Mouse (Mus musculus) embryo, embryonic 11 days (tissue): ENCODE data around the gene Gm43720.

Experiments used
- DNase-seq: peaks from one replicate; pipeline ENCODE4 v3.0.0-alpha.2; 2015

Gene Gm43720

DNA sequence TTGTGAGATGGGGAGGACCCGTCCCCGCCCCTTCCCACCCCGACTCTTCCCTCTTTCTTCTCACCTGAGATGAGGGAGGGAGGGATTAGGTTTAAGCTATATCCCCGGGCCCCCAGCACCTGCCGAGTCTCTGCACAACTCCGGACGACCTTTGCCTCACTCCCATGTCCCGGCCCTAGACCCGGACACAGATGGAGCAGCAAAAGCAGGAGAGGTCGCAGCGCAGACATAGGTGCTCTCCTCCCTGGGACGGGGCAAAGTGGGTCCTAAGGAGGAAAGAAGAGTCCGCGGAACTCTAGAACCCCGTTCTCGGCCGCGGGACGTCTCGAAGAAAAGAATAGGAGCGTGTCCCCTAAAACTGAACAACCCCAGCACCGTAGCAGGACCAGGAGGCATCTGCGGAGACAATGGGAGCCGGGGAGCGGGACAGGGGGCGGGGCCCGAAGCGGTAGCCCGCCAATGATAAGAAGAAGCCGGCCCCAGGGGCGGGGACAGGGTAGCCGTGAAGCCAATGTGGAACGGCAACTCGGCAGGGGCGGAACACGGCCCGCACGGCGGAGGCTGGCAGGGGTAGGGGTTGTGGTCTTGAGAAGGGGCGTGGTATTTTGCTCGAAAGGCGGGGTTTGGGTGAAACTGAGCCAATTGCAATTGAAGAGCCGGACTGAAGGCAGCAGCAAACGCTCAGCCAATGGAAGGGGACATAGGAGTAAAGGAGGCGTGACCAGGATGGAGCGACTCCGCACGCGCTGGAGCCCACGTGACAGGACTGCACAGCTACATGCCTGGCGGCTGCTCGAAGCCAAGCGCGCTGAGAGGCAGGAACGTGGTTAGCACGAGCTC lies at the start of gene Gm43720, which contains the start of the genes Gpc2 and Stag3:
Gene Gm43720 (minus strand): TSS at position 374 of the 840 bp plus-strand sequence.
Gene Gpc2 (minus strand): TSS at position 421 of the 840 bp plus-strand sequence.
Gene Stag3 (plus strand): TSS at position 656 of the 840 bp plus-strand sequence.
- DNase-seq = peak; percentile 99

- no peak for DNase-seq
Measured at GRCm38 (mm10) chr5:138312795-138313194, 33.0 kb upstream of the Gm43720 start.

GRCm38 (mm10) chr5:138299613-138300012 lies 19.9 kb upstream of the Gm43720 start:
- no peak for DNase-seq

GRCm38 (mm10) chr5:138294158-138294557 lies 14.4 kb upstream of the Gm43720 start:
- DNase-seq = no peak

DNA sequence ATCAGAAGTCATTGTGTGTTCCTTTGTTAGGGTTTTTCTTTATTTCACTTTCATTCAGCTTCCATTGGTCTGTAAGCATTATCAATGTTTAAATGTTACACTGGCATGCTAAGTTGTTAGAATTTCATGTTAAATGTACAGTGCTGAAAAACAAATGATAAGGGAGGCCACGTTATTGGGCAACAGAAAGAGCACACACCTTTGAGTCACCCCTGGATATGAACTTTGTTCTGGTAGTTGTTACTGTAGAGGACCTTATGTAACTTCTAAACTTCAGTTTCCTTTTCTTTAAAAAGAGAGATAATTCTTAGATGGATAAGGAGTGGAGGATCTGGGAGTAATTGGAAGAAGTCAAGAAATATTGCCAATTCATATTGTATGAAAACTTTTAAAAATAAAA lies 11.9 kb upstream of the Gm43720 start:
- DNase-seq = no peak

- no peak for DNase-seq
Measured at GRCm38 (mm10) chr5:138287861-138288260, 8.1 kb upstream of the Gm43720 start.

DNA sequence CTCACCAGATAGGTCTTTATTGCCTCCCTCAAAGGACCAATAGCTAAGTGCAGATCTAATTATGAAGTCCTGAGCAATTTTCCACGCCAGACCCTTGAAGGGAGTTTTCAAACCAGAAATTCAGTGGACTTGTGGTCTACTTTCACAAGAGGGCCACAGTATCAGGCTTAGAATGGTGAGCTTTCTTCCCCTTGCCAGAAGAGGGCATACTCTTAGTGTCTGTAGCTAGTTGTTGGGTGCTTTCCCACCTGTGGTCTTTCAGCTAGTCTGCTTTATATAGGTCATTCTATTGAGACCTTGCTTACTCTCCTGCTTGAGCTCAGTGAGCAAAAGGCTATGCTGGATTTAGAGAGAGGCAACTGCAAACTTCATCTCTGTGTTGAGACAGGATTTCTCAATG lies 3.8 kb upstream of the Gm43720 start:
- DNase-seq = no peak

DNA sequence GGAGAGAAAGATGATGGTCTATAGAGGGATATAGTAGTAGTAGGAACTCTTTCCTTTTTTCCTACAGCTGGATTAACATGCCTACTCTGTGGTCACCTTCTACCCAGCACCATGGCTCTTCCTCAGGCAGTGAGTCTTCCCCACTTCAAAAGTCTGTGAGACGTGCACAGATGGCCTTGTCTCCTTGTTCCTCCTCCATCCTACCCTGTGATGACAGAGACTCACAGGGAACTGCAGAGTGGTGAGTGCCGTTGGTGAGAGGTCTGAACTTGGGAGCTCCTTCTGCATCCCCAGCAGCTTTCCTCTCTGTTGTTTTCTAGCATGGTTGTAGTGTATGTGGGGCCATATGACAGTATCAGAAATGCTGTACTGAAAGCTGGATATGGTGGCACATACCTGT lies 2.0 kb upstream of the Gm43720 start:
- no peak for DNase-seq

GRCm38 (mm10) chr5:138280829-138281228 lies 1.1 kb upstream of the Gm43720 start:
- no peak for DNase-seq

DNA sequence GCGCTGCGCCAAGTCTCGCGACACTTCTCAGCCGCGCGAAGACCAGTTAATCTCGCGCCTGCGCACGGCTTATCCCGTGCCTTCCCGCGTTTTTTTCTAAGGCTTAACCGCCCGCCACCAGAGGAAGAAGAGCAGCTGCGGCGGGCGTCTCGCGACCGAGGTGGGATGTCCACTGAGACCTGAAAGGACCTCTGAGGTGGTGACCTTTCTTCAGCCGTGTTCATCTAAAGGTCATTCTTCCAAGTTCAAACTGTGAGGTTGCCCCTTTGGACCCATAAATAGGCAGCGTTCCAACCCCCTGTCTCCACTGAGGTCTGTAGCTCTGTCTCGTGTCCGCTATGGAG lies 639 bp upstream of the Gm43720 start:
- DNase-seq = no peak

DNA sequence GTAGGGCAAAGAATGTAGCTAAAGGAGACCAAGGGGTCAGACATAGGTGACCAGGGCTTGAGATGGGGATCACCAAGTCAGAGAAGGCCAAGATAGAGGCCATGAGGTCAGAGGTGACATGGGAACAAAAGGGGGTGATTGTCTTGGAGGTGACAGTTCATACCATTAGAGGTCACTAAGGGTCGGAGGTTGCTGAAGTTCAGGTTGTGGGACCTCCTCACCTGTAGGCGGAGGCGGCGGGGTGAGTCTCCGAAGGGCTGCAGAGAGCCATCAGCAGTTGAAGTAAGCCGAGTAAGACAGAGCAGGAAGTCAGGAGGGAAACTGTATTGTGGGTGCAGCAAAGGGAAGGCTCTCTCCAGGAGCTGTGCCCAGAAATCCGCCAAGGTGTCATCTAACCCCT lies 1.8 kb downstream of the Gm43720 start:
- DNase-seq = no peak

DNA sequence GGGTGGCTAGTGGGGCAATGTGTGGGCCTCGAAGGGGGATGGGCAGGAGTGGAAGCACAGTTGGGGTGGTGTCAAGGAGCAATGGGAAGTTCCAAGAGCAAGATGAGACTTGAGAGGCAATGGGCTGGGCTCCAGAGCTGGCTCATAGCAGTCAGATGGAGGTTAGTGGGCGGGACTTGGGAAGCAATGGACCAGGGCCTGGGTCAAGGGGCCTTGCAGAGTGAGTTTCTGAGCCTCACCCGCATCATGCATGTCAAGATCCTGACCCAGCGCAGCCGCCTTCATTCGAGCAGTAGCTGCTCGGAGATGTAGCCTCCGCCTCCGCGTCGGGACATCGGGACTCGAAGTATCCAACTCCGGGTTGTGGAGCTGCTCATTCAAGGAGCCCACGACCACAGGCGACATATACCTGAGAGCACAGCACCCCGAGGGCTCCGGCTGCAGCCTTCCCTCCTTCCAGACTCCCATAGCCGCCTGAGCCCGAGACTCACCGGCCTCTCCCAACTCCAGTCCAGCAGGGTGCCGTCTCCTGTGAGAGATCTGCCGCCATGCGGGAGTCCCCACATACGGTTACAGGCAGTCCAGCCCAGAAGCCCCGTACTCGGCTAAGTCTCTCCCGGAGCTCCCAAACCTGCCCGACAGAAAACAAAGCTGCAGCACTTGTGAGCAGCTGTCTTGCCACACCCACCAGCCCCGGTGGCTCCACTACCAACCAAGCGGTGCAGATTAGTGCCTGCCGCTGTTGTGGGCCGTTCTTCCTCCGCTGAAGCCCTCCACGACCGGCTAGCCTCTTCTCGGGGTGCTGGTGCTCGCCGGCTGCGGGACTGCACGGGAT lies 4.3 kb downstream of the Gm43720 start:
- DNase-seq = peak; percentile 71

DNA sequence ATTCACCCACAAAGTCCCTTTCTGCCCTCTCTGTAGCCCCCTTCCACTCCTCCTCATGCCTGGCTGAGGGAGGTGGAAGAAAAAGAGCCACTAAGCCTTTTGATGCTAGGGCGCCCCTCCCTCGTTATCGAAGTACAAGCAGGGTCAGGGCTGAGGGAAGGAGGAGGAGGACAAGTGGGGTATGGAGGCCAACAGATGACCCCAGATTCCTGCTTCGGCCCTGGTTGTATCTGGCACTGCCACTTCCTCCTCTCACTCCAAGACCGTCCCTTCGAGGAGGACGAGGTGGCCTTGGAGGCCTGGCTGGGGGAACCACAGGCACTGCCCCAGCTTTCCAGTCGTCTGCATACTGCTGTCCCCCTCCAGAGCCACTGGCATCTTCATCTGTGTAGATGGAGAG lies 5.6 kb downstream of the Gm43720 start:
- no peak for DNase-seq

GRCm38 (mm10) chr5:138272409-138272923 lies 7.3 kb downstream of the Gm43720 start, which contains the start of gene Gal3st4:
TSS of gene Gal3st4 (minus strand) at chr5:138272840.
- DNase-seq = peak; percentile 73

- no peak for DNase-seq
Measured at GRCm38 (mm10) chr5:138271232-138271631, 8.5 kb downstream of the Gm43720 start.

DNA sequence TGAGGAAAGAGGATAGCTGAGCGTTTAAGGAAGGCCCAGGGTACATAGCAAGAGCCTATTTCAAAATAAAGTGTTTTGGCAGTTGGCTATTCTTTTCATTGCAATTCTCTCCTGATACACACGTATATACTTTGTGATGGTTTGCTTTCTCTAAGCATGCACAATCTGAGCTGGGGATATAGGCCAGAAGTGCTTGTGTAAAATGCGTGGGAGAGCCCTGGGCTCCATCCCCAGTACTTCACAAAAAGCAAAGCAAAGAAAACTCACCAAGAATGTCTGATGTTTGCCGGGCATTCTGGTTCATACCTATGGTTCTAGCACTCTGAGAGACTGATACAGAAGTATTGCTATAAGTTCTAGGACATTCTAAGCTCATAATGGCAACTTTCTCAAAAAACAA lies 10.8 kb downstream of the Gm43720 start:
- no peak for DNase-seq

- no peak for DNase-seq
Measured at GRCm38 (mm10) chr5:138267114-138267513, 12.6 kb downstream of the Gm43720 start.

DNA sequence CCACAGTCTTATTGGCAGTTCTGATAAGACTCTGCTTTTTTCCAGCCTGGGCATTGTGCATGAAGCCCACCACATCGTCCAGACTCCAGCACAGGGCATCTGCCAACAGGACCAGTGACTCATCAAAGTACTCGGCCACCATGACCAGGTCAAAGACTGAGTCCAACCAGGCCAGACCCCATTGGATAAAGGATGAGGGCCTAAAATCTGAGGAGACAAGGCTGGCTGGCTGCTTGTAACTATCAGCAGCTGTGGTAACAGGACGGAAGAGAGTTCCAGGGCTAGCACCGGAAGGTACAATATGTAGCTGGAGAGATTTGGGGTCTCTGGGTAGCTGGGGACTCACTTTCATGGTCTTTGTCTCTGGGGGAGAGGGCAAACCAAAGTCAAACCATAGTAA lies 14.0 kb downstream of the Gm43720 start:
- DNase-seq = no peak

GRCm38 (mm10) chr5:138264207-138264578 lies 15.6 kb downstream of the Gm43720 start:
- DNase-seq = no peak

DNA sequence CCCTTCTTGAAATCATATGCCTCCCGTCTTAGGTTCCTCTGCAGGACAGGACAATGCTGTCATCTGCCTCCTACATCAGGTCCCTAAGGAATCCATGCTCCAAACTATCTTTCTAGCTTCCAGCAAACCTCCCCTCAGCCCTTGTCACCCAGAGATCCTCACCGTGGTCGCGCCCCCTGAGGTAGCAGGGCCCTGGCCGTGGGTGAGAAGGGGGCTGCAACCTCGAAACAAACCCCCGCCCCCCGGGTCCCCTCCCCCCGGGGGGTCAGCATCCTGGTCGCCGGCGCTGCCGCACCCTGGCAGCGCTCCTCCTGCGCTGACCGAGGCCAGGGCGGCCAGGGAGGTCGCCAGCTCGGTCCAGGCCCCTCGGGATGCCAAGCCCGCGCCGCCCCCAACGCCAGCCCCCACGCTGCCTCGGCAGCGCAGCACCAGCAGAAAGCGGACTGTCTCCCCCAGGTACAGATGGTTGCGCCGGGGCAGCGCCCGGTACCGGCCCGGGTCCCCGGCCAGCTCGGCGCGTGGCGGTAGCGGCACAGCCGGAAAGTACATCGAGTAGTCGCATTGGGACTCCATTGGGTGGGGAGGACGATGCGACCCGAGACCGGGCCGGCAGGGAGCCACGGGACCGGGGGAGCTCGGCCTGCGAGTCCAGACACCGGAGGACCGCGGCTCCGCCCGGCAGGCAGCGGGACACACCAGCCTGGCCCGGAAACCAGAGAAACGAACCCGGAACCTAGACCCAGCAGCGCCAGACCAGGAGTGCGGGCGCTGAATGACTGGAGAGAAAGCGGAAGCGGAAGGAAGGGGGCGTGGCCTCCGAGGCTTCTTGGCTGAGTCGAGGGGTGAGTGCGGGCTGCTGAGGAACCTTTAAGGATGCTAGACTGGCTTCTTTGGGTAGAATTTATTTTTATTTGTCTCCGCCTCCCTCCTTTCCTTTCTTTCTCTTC lies 16.2 kb downstream of the Gm43720 start, which contains the start of gene BC037034:
Gene BC037034 (minus strand): TSS at position 774 of the 947 bp plus-strand sequence.
- peak; percentile 95 for DNase-seq

DNA sequence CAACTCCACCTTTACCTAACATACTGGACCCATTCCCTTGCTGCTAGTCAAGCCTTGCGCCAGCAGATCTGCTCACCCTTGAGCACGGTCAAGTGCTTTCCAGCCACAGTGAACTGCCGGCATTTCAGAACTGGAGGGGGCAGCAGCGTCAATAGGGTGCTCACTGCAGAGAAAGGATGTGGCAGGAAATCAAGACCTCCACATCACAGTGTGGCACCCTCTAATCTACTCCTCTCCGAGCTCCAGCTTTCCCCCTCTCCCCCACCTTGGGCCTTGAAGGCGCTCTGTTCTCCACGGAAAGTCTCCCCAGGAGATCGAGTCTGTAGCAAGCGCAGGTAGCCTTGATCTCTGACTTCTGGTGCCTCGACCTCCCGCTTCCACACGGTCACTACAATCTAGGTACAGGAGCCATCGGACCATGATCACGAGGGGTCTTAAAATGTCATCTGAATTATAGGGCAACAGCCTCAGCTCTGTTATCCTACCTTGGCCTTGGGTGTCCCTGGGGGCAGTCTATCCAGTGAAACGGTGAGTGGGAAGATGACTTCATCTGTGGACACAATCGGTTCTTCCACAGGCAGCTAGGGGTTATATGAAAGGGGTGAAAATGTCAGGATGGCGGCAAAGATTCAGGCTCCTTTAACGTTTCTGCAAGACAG lies 17.0 kb downstream of the Gm43720 start:
- no peak for DNase-seq

- DNase-seq = no peak
Measured at GRCm38 (mm10) chr5:138262001-138262400, 17.8 kb downstream of the Gm43720 start.
